9 mouse cellular contexts compared by ENCODE assay signal in the genomic region with DNA sequence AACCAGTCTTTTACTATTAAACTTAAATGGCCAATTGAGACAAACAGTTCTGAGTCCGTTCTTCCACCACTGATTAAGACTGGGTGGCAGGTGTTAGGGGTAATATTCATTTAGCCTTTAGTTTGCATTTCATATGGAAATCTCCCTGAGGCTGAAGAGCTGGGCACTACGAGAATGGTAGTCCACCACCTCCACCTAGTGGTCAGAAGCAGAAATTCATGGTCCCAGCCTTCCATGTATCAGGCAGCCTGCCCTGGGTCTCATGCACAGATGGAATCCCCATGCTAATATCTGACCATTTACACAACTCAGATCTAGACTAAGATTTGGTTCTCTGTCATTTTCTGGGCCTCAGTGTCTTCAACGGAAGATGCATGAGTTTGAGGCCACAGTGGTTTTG.
DNase-seq lines count a peak whose midpoint lies in the region; ATAC-seq and TF ChIP-seq lines count a peak whose summit lies in the region.
"Had no signal": no experiment of that assay in that cellular context is flagged by ENCODE, and none has a peak within 500 bp of the region (broad histone marks: within the 10 kb centered on the region; RNA-seq: fewer than 3 reads in every experiment).

No protein-coding gene starts in this region.

- H3K27ac ChIP-seq in forebrain, embryonic 10.5 days: no peak overlapping the region
- no peak overlapping the region for H3K27ac ChIP-seq in hindbrain, embryonic 12.5 days
- H3K27ac ChIP-seq: macrophage had no signal

- H3K9ac ChIP-seq in hindbrain, embryonic 12.5 days: no peak overlapping the region

- no peaks in the 10 kb centered on the region for H3K36me3 ChIP-seq in forebrain, embryonic 10.5 days (replicated peaks)
- peaks cover 6% of the 10 kb centered on the region; the same call in 1 of the 2 replicates for H3K36me3 ChIP-seq in hindbrain, embryonic 12.5 days

- H3K9me3 ChIP-seq in forebrain, embryonic 10.5 days: no peaks in the 10 kb centered on the region
- H3K9me3 ChIP-seq in hindbrain, embryonic 12.5 days (replicated peaks): no peaks in the 10 kb centered on the region

- TF ChIP-seq CTCF in brain, embryonic 14.5 days (IDR thresholded peaks at IDR 0.05; ENCODE audit: borderline replicate concordance, extremely low read depth, insufficient read depth, insufficient read length): peak; percentile 91

- TF ChIP-seq POLR2A in brain, embryonic 14.5 days (IDR thresholded peaks at IDR 0.05; ENCODE audit: borderline replicate concordance, extremely low read depth, insufficient read depth, insufficient read length, poor library complexity, severe bottlenecking): no peak

- H3K27me3 ChIP-seq in forebrain, embryonic 10.5 days (ENCODE audit: poor library complexity, severe bottlenecking): no peaks in the 10 kb centered on the region
- no peaks in the 10 kb centered on the region for H3K27me3 ChIP-seq in hindbrain, embryonic 12.5 days

- H3K4me3 ChIP-seq in forebrain, embryonic 10.5 days: no peak overlapping the region
- H3K4me3 ChIP-seq in hindbrain, embryonic 12.5 days: no peak overlapping the region

- 4% methylated on average over 3 of the region's 3 CpGs for WGBS in forebrain, embryonic 10.5 days
- WGBS in hindbrain, embryonic 12.5 days: 2% methylated on average over 3 of the region's 3 CpGs

- DNase-seq in ovary, postnatal 14 days (ENCODE audit: low spot score): peak; percentile 57
- DNase-seq in ovary, postnatal 10 days (ENCODE audit: low spot score): no peak
- peak; percentile 88 for DNase-seq in brain, embryonic 14.5 days (ENCODE audit: low read depth)
- peak; percentile 60 for DNase-seq in forebrain, embryonic 10.5 days (ENCODE audit: extremely low spot score, low spot score)
- DNase-seq in layer of hippocampus, postnatal 36 days: peak; percentile 57 to 62
- DNase-seq in right cerebral cortex, postnatal 14 days: peak; percentile 51

- H3K4me2 ChIP-seq in hindbrain, embryonic 12.5 days (replicated peaks): no peak overlapping the region

- peak; percentile 77 for ATAC-seq in hindbrain, embryonic 12.5 days (ENCODE audit: low FRiP score)
- ATAC-seq in megakaryocyte, adult 5-6 weeks (ENCODE audit: poor library complexity, severe bottlenecking): peak; percentile 82

- no peaks in the 10 kb centered on the region for H3K4me1 ChIP-seq in forebrain, embryonic 10.5 days
- H3K4me1 ChIP-seq in hindbrain, embryonic 12.5 days: no peaks in the 10 kb centered on the region; the same call in 1 of the 2 replicates
